Mouse (Mus musculus) adrenal gland, postnatal 36 days (tissue): Measurements from ENCODE around the gene Ncor2. TPM values are rescaled to one million over a fixed set of nuclear protein-coding genes. Genes with fewer than 3 reads are reported as not detected.
A peak's percentile ranks its signal among the peaks of the same experiment; 100 is the strongest.
"Not testable (repeated sequence)": the region's sequence is repeated elsewhere in the genome, so short reads cannot be mapped to it uniquely, and the experiment has no call there.

ENCODE experiments used
- DNase-seq, 2 experiments: peaks; one replicate each; pipeline ENCODE4 v3.0.0; 2021; ENCODE audit warnings: mixed read lengths in 1 of 2
- long read RNA-seq, 2 experiments: library from polyadenylated mRNA; stranded (forward); transcript quantifications; one replicate each; pipeline ENCODE4 v2.0.0; 2021; ENCODE audit warnings: borderline sequencing depth in 2 of 2
- total RNA-seq, 2 experiments: library from RNA; stranded (reverse); gene quantifications; 2 replicates each; pipeline ENCODE4 v1.2.3; 2021

Gene Ncor2
- 100 to 1,000 TPM; 217 to 310 TPM for total RNA-seq
- long read RNA-seq, experiment 1, partial matches to known transcripts, result 8 of 47 reads
- long read RNA-seq, experiment 1, other reads (novel, unspliced or antisense), result 34 of 47 reads
- long read RNA-seq, experiment 2, partial matches to known transcripts, result 15 of 35 reads
- long read RNA-seq, experiment 2, other reads (novel, unspliced or antisense), result 20 of 35 reads

GRCm38 (mm10) chr5:125179007-125179734 lies at the start of gene Ncor2:
TSS of gene Ncor2 (minus strand) at chr5:125179219.
- DNase-seq, result peak; percentile 86 to 93

GRCm38 (mm10) chr5:125227699-125228098 lies 48.7 kb upstream of the Ncor2 start:
- no peak for DNase-seq

- peak; percentile 60 to 74 for DNase-seq
Observed at GRCm38 (mm10) chr5:125226229-125226634, 47.2 kb upstream of the Ncor2 start.

DNA sequence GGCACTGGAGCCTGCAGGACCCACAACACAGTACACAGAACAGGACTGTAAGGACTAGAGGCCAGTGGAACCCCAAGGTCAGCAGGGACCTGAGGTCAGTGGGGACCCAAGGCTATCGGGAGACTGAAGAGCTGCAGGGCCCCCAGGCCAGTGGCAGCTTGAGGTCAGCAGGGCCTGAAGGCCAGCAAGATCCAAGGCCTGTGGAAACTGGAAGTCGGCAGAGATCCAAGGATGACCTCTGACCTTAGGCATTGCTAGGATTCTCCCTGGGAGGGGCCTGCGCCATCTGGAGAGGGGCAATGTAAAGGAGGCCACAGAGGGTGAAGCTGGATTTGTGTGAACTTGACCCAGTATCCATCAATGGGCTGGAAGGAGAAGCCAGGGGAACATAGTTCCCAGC lies 45.9 kb upstream of the Ncor2 start:
- peak in 1 of 2 experiments; percentile 52 for DNase-seq

DNA sequence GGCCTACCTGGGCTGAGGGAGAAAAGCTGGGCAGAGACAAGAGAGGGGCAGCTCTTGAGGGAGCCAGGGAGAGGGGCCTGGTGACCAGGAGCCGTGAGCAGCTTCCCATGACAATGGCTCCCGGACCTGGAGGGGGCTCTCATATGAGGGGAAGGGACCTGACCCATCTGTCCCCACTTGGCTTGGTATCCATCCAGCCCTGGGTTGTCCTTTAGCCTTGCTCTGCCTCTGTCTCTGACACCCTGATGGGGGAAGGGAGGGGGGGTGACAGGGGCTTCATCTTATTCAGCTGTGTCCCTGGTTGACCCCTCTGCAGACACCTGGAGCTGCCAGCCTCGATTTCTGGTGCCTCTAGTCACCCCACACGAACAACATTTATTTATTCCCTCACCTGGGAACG lies 44.9 kb upstream of the Ncor2 start:
- no peak for DNase-seq

DNA sequence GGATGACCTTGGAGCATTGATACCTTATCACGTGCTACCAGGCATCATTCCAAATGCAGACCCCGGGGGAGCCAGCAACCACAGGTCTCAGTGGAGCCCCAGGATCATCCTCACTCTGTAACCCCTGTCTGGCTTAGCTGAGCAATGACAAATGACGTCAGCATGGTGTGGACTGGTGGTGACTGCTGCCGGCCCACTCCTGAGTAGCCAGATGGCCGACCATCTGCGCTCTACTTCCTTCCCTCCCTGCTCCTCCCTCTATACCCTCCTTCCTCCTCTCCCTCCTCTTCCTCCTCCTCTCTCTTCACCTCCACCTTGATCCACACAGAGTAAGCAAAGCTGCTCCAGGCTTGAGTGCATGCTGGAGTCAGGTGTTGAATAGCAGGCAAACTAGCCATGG lies 43.7 kb upstream of the Ncor2 start:
- no peak for DNase-seq

- DNase-seq, result peak; percentile 92 to 93
Observed at GRCm38 (mm10) chr5:125221868-125222267, 42.8 kb upstream of the Ncor2 start.

DNA sequence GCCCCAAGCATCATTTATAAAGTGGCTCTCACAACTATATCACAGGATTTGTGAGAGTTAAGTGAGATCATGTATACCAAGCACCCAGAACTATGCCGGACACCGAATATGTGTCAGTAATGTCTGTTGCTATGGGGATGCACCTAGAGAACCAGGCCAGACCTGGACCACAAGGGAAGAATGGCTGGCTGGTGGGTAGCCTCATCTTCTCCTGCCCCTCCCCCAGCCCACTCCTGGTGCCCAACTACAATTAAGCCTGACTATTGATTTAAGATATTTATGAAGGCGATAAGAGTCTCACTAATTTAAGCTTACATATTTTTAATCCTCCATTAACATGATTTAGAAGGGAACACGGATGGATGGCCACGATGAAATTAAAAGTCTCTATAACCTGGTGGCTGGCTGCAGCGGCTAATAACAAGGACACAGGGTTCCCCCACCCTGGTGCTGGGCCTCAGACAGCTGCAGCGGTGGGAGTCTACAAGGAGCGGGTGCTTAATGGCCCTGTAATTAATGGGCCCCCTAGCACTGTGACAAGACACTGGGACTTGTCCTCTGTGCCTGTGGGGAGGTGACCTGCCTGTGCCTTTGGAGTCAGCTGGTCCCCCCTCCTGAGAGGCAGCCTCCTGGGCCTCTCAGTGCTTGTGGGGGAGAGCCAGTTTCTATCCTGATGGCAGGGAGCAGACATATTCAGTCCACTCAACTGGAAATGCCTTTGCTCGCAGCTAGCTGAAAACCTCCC lies 38.6 kb upstream of the Ncor2 start:
- no peak for DNase-seq

GRCm38 (mm10) chr5:125215930-125216459 lies 37.0 kb upstream of the Ncor2 start:
- peak; percentile 49 to 60 for DNase-seq

DNA sequence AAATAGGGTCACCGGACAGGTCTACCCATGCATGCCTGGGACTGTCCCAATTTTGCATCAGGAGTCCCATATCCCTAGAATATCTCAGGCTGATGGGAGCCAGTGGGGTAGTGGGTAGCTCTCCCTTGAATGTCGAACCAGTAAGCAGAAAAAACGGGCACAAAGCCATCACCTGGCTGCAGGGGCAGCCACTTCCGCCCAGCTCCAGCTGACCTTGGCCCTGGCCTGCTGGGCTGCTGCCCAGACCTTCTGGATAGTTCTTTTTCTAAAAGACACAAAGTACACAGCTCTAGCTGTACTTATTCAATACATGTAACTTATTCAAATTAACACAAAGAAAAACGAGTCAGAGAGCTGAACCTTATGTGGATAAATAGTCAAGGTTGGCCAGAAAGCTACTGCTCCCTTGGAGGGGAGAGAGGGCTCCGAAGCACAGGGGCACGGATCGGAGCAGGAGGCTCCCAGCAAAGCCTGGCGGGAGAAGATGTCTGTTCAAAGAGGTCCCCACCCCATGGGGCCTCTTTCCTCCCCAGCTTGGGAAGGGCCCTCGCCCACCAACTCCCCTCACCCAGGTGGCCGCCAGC lies 36.4 kb upstream of the Ncor2 start:
- DNase-seq, result peak; percentile 87 to 89

DNA sequence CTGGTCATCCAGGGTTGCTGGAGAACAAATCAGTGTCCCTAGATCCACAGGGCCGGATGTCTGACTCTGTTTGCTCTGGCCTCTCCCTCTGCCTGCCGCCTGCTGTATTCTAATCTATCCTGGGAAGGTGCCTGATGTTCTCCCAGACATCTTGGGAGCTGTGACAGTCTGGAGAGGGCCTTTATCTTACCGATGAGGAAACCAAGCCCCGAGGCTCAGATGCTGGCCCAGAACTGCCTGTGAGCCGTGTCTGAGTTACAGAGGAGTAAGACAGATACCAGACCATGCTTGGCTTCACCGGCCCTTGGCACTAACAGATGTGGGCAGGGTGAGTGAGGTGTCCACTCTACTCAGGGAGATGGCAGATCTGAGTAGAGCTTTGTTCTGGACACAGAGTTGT lies 35.0 kb upstream of the Ncor2 start:
- no peak for DNase-seq

DNA sequence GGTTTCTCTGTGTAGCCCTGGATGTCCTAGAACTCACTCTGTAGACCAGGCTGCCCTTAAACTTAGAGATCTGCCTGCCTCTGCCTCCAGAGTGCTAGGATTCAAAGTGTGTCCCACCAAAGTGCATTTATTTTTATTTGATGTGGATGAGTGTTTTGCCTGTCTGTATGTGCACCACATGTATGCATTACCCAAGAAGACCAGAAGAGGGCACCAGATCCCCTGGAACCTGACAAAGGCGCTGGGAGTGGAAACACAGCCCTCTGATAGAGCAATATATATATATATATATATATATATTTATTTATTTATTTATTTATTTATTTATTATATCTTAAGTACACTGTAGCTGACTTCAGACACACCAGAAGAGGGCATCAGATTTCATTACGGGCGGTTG lies 25.9 kb upstream of the Ncor2 start:
- not testable (repeated sequence) for DNase-seq

- DNase-seq, result peak; percentile 73 to 80
Observed at GRCm38 (mm10) chr5:125204199-125204815, 25.3 kb upstream of the Ncor2 start.

DNA sequence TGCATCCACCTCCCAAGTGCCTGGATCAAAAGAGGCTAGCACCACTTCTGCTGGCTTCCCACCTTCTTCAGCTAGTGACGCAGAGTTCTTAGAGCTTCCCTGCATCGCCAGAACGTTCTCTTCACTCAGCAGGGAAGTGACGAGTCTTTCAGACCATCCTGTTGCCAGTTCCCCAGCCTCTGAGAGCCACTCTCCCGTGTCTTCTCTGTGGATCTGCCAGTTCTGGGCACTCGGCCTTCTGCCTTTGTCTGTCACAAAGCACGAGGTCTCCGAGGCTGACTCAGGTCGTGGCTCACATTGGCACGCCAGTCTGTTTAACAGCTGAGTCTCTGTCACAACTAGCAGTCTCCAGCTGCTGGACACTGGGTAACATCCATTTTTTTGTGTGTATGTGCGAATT lies 24.7 kb upstream of the Ncor2 start:
- peak; percentile 80 to 86 for DNase-seq

GRCm38 (mm10) chr5:125203099-125203498 lies 24.1 kb upstream of the Ncor2 start:
- DNase-seq, result peak; percentile 92

- no peak for DNase-seq
Observed at GRCm38 (mm10) chr5:125202100-125202499, 23.1 kb upstream of the Ncor2 start.

DNA sequence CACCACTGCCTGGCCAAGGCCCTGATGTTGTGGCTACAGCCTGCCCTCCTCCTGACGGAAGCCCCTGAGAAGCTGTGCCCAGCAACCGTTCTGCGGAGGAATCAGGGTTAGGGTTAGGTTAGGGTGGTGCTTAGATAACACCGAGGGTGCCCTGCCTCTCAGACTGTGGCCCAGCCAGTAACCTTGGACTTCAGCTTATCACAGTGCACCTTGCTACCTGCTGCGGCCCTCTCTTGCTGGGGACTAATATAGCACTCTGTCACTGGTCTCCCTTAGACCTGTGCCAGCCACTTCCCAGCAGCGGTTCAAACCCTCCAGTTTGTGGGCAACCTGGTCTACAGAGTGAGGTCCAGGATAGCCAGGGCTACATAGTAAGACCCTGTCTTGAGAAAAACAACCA lies 20.1 kb upstream of the Ncor2 start:
- DNase-seq, result no peak

GRCm38 (mm10) chr5:125197325-125197724 lies 18.3 kb upstream of the Ncor2 start:
- not testable (repeated sequence) for DNase-seq

DNA sequence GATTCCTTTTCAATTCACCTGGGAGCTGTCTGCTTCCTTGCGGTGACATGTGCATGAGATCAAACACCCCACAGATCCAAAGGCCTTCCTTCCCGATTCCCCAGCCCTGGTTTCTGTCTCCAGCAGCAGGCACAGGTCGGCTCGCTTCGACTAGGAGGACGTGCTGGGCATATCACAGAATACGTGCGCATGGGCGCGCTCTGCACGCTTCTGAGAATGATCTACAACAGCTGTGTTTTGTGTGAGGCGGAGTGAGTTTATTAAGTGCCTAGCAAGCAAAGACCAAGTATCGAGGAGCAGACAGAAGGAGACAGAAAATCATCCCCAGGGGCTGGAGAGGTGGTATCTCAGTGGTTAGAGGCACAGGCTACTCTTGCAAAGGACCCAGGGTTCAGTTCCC lies 17.0 kb upstream of the Ncor2 start:
- no peak for DNase-seq

- no peak for DNase-seq
Observed at GRCm38 (mm10) chr5:125195142-125195541, 16.1 kb upstream of the Ncor2 start.

GRCm38 (mm10) chr5:125193478-125194439 lies 14.7 kb upstream of the Ncor2 start:
- no peak for DNase-seq
